Mouse (Mus musculus): ENCODE measurements around the gene Sox5.

Sox5 gene

GRCm38 (mm10) chr6:144779945-144780607 is 1.7 kb downstream of the Sox5 start:
- CTCF ChIA-PET, result no interaction called here
- POLR2A ChIA-PET, result interaction anchor here in 1 of 4 experiments (0.7 kb wide), 1 partner anchor 99 kb away, joined by 4 read pairs; no protein-coding TSS in a partner anchor

- POLR2A ChIA-PET, result no interaction called here
- CTCF ChIA-PET, result no interaction called here
Observed at GRCm38 (mm10) chr6:144777356-144778035, 4.3 kb downstream of the Sox5 start.

- POLR2A ChIA-PET, result no interaction called here
- CTCF ChIA-PET, result no interaction called here
Observed at GRCm38 (mm10) chr6:144773736-144774135, 8.0 kb downstream of the Sox5 start.

- POLR2A ChIA-PET, result no interaction called here
- CTCF ChIA-PET, result no interaction called here
Observed at GRCm38 (mm10) chr6:144772985-144773384, 8.8 kb downstream of the Sox5 start.

- CTCF ChIA-PET, result no interaction called here
- POLR2A ChIA-PET, result no interaction called here
Observed at GRCm38 (mm10) chr6:144772175-144772918, 9.4 kb downstream of the Sox5 start.

GRCm38 (mm10) chr6:144769060-144769459 is 12.7 kb downstream of the Sox5 start:
- CTCF ChIA-PET, result interaction anchor here in 1 of 4 experiments (0.6 kb wide), 1 partner anchor 1116 kb away, joined by 3 read pairs; no protein-coding TSS in a partner anchor
- POLR2A ChIA-PET, result no interaction called here

- POLR2A ChIA-PET, result interaction anchor here in 1 of 4 experiments (0.6 to 0.7 kb wide), 2 partner anchors 45 to 1690 kb away, joined by 3 read pairs; no protein-coding TSS in a partner anchor
- CTCF ChIA-PET, result interaction anchor here in 1 of 4 experiments (0.5 kb wide), 1 partner anchor 1788 kb away, joined by 3 read pairs; no protein-coding TSS in a partner anchor
Observed at GRCm38 (mm10) chr6:144761902-144762301, 19.9 kb downstream of the Sox5 start.

GRCm38 (mm10) chr6:144759193-144759592 is 22.6 kb downstream of the Sox5 start:
- CTCF ChIA-PET, result no interaction called here
- POLR2A ChIA-PET, result no interaction called here

- CTCF ChIA-PET, result no interaction called here
- POLR2A ChIA-PET, result no interaction called here
Observed at GRCm38 (mm10) chr6:144757414-144757813, 24.4 kb downstream of the Sox5 start.

- CTCF ChIA-PET, result no interaction called here
- POLR2A ChIA-PET, result no interaction called here
Observed at GRCm38 (mm10) chr6:144756444-144756843, 25.3 kb downstream of the Sox5 start.

- ChIA-PET POLR2A (no interaction called here), CTCF (no interaction called here)
Observed at GRCm38 (mm10) chr6:144755304-144755703, 26.5 kb downstream of the Sox5 start.

GRCm38 (mm10) chr6:144754366-144754765 is 27.4 kb downstream of the Sox5 start:
- ChIA-PET POLR2A (no interaction called here), CTCF (interaction anchor here in 1 of 4 experiments (0.7 kb wide), 1 partner anchor 707 kb away, joined by 3 read pairs; no protein-coding TSS in a partner anchor)

- POLR2A ChIA-PET, result no interaction called here
- CTCF ChIA-PET, result no interaction called here
Observed at GRCm38 (mm10) chr6:144753963-144754296, 27.8 kb downstream of the Sox5 start.

GRCm38 (mm10) chr6:144753225-144753962 is 28.4 kb downstream of the Sox5 start:
- CTCF ChIA-PET, result no interaction called here
- POLR2A ChIA-PET, result no interaction called here

- ChIA-PET POLR2A (interaction anchor here in 1 of 4 experiments (0.6 kb wide), 2 partner anchors 30 to 115 kb away, joined by 3 read pairs; no protein-coding TSS in a partner anchor), CTCF (interaction anchor here in 1 of 4 experiments (1.0 kb wide), 1 partner anchor 157 kb away, joined by 3 read pairs; no protein-coding TSS in a partner anchor)
Observed at GRCm38 (mm10) chr6:144751581-144751980, 30.2 kb downstream of the Sox5 start.

GRCm38 (mm10) chr6:144750197-144750596 is 31.6 kb downstream of the Sox5 start:
- ChIA-PET CTCF (no interaction called here), POLR2A (interaction anchor here in 1 of 4 experiments (0.5 kb wide), 1 partner anchor 357 kb away, joined by 3 read pairs; no protein-coding TSS in a partner anchor)

GRCm38 (mm10) chr6:144746436-144746835 is 35.3 kb downstream of the Sox5 start:
- POLR2A ChIA-PET, result no interaction called here

GRCm38 (mm10) chr6:144742559-144742958 is 39.2 kb downstream of the Sox5 start:
- ChIA-PET POLR2A (no interaction called here), CTCF (no interaction called here)

More at GRCm38 (mm10) chr6:144746436-144746835, 35.3 kb downstream of the Sox5 start:
- CTCF ChIA-PET, result no interaction called here

GRCm38 (mm10) chr6:144741080-144741655 is 40.6 kb downstream of the Sox5 start:
- POLR2A ChIA-PET, result no interaction called here

More at GRCm38 (mm10) chr6:144741080-144741655, 40.6 kb downstream of the Sox5 start:
- CTCF ChIA-PET, result interaction anchor here in 1 of 4 experiments (0.5 kb wide), 1 partner anchor 391 kb away, joined by 3 read pairs; no protein-coding TSS in a partner anchor
